Mouse (Mus musculus): ENCODE data around the gene Siglece. TPM values are rescaled to one million over a fixed set of nuclear protein-coding genes. Genes with fewer than 3 reads are reported as not detected.
A peak's percentile ranks its signal among the peaks of the same experiment; 100 is the strongest.

Gene Siglece
- total RNA-seq, 2 experiments from 2014 or later: 0.31 to 0.32 TPM

DNA sequence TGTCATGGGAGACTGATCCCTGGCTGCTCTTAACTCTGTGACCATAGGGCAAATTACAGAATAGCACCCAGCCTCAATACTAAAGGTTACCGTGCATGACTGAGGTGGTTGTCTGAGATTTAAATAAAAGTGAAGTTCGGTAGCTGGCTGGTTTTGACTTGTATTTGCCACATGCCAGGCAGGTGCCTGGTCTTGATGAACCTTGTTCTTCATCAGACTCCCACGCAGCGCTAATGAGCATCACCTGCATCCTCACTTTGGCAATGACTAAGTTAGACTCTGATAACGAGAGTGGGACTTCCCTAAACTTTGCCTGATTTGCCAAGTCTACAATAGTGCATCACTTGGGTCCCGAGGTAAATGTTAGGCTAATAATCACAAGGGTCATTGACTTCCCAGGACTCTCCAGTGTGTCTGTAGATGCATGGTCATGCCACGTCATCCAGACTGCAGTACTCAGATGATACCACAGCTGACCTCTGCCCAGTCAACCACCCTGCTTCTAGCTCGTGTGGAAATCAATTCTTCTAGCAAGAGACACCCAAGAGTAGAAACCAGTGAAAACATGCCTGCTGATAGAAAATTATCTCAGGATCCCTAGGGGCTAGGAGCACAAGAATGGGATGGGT is 34.1 kb downstream of the Siglece start:
- DNase-seq: no peak

DNA sequence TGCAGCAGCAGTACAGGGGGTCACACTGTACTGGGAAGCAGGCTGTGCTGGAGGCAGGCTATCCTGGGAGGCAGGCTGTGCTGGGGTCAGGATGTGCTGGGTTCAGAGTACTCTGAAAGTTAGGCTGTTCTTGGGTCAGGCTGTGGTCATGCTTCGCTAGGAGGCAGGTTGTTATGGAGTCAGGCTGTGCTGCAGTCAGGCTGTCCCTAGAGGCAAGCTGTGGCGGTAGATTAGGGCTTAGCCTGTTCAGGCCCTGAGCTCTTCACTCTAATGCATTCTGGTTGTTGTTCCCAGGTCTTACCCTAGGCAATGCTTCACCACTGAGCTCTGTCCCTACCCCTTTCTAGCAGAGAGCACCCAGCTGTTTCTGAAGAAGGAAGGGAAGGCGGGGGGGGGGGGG is 34.9 kb downstream of the Siglece start:
- DNase-seq: no peak

DNA sequence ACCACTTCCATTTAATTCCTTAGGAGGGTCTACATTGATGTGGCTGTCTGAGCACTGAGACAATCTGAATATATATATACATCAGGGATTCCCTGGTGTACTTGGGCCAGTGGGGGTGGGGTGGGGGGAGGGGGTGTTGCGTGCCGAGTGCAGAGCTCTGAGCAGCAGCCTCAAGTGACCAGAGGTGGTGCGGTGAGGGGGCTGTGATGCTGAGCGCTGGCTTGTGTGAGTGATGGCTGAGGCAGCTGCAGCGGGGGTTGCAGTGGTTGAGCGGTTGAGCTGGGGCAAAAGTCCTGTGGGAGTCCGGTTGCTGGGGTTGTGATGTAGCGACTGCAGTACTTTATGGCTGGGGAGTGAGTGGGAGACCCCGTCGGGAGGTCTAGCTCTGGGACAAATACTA is 36.1 kb downstream of the Siglece start:
- no peak for DNase-seq

DNA sequence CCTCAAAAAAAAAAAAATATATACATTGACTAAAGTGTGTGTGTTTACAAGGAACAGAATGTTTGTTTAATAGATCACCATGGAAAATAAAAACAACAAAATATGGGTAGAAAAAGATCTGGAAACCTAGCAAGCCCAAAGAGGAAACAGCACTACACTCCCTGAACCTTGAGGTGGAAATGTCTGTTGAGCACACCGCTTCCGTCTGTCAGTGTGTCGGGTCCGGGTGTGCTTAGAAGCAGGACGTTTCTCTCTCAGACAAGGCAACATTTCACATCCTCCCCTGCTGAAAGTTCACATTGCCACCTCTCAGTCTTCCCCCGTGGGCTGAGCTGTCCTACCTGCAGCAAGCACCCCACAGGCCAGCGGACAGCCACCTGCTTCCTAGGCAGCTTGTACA is 37.0 kb downstream of the Siglece start:
- DNase-seq: no peak

DNA sequence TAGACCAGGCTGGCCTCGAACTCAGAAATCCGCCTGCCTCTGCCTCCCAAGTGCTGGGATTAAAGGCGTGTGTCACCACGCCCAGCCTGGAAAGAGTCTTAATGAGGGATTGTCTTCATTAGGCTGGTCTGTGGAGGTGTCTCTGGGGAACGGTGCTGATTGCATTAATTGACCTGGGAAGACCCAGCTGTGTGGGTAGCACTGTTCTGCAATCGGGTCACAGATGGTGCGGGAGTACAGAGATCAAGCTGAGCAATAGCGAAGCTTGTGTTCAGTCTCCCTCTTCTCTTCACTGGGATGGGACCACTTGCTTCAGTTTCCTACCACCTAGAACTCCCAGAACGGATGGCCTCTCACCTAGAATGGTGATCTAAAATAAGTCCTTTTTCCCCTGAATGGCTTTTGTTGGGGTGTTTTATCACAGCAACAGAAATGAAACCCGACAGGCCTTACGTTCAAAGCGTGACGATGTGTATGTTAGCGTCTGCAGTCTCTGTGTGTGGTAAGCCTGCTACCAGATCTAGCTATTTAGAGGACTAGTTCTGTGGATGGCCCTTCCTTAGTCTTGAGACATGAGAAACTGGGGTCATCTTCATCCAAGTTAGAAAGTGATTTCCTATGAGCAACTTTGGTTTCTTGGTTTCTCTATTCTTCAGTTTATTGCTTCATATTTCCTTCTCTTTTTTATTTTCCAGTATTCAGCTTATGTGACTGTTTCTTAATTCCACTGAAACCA is 46.0 kb downstream of the Siglece start:
- no peak for DNase-seq

DNA sequence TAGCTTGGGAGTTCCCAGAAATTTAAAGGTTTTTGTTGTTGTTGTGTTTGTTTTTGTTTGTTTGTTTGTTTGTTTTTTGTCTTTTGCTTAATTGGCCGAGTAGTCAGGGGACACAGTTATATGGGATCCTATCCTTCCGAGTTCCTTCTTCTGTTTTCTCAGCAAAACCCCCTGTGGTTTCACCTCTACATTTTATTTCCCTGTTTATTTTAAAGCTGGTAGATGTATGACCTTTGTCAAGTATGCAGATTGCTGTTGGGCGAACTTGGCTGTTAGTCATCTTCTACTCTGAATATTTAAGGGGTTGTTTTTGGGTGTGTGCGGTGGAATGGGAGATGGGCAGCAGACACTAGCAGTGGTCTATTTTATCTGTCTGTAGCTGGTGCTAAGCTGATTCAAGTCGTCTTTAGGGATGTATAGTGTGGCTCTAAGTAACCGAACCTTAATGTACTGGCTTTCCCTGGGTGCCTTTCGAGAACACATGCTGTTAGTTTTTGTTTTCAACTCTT is 51.6 kb downstream of the Siglece start:
- DNase-seq: no peak

DNA sequence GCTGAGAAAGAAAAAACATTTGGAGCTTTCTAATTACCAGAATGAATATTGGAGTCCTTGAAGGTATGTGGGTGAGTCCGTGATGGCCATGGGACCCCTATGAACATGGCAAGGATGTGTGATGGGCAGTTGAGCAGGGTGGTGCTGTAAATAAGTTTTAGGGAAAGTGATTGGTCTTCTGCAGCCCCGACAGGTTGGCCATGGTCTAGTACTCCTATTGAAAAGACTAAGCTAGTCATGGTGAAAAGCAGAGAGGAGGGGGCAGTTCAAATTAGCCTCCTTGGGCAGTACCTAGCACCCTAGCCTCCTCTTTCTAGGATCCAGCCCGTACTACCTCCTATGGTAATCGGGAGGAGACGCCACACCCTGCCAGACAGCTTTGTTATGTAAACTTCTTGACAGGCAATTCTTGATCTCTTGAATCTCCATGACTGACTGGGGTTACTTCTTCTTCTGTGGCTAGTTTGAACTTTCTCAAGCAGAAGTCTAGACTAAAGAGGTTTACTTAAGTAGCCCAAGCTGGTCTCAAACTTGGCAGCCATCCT is 52.1 kb downstream of the Siglece start:
- no peak for DNase-seq

DNA sequence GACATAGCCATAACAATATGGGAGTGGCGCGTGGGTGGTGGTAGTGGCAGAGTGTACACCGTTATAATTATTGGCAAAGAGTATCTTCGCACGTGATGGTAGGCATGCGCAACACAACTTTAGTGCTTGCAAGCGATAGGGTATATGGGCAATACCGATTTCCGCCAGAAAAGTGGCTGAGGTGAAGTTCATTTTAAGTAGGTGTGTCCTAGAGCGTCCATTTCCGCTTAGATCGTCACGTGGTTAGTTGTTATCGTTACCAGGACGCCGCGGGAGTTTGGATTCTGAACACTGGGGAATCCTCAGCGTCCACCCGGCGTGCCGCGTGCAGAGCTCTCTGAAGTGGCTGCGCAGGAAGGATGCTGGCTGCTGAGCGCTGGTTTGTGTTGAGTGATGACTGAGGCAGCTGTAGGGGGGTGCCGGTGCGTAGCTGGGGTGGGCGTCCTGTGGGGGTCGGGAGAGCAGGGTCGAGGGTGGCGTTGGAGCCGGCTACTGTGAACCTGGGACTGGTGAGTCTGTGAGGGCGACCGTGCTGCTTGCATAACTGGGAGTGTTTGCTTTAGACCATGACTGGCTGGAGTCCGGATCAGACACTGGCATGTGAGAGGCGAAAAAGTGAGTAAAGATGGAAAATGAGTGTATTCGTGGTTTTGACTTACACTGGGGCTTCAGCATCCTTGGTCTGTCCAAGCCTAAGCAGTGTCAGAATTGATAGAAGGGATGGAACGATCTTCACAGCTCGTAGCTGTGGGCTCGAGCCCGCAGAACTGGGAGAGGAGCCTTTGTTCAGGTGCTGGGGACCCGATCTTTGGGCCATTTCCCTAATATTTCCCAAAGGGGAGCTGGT is 52.8 kb downstream of the Siglece start, which contains the start of gene Zfp819:
Zfp819 (plus strand) TSS at position 274 of the 847 bp plus-strand sequence.
- peak; percentile 7 for DNase-seq

DNA sequence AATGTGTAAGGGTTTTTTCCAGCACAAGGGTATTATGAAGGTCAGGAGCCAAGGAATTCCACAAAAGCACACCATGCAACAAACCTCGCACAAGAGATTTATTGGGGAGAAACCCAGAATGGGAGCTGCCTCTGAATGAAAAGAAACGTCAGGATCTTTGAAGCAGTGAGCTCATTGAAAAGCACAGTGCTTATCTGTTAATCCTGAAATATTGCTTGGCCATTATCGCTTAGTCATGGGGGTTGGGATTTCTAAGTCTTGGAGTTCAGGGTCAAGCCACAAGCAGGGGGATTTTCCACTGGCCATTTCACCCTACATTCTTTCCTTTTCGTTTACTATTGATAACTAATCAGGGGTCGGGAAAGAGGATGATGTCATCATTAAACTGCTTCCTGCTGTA is 58.1 kb downstream of the Siglece start:
- DNase-seq: no peak

Other genes with a start within 250 kb of the Siglece start
- not detected for gene Lim2, start 232.5 kb downstream of the Siglece start, total RNA-seq (2021)
- not detected for gene Nkg7, start 223.1 kb downstream of the Siglece start, total RNA-seq (2021)
- not detected for gene Cldnd2, start 219.4 kb downstream of the Siglece start, total RNA-seq (2021)
- 100 to 1,000 TPM; 310 to 323 TPM for gene Etfb, start 216.1 kb downstream of the Siglece start, total RNA-seq (2021)
- under 1 TPM; 0.46 to 0.62 TPM for gene Gm45233, start 216.0 kb downstream of the Siglece start, total RNA-seq (2021)
- 1 to 10 TPM in 1 of 2 experiments, under 1 TPM in 1; 0.79 to 1.2 TPM for gene Vsig10l, start 197.0 kb downstream of the Siglece start, total RNA-seq (2021)
- under 1 TPM; 0.31 to 0.32 TPM for gene Iglon5, start 170.1 kb downstream of the Siglece start, total RNA-seq (2021)
- gene 4931406B18Rik, start 154.2 kb downstream of the Siglece start, total RNA-seq (2021): not detected
- gene Cd33, start 115.7 kb downstream of the Siglece start, total RNA-seq (2021): under 1 TPM; 0.96 to 1.00 TPM
- under 1 TPM; 0.38 to 0.61 TPM for gene Zfp658, start 97.9 kb downstream of the Siglece start, total RNA-seq (2021)
- gene Zfp719, start 80.6 kb downstream of the Siglece start, total RNA-seq (2021): 1 to 10 TPM; 3.5 to 3.6 TPM
- gene Zfp819, start 53.0 kb downstream of the Siglece start, total RNA-seq (2021): not detected
- gene Ceacam18, start 25.5 kb downstream of the Siglece start, total RNA-seq (2021): not detected
- gene Ctu1, start 11.9 kb upstream of the Siglece start, total RNA-seq (2021): 1 to 10 TPM; 2.1 to 2.3 TPM
- not detected for gene Klk14, start 30.3 kb upstream of the Siglece start, total RNA-seq (2021)
- gene Klk13, start 52.4 kb upstream of the Siglece start, total RNA-seq (2021): not detected
- gene Klk12, start 108.7 kb upstream of the Siglece start, total RNA-seq (2021): not detected
- not detected for gene Klk11, start 114.4 kb upstream of the Siglece start, total RNA-seq (2021)
- gene Klk10, start 120.9 kb upstream of the Siglece start, total RNA-seq (2021): 1 to 10 TPM in 1 of 2 experiments, under 1 TPM in 1; 0.79 to 1.2 TPM
- not detected for gene Klk9, start 131.7 kb upstream of the Siglece start, total RNA-seq (2021)
- gene Klk8, start 137.4 kb upstream of the Siglece start, total RNA-seq (2021): 1 to 10 TPM; 2.1 to 2.9 TPM
- not detected for gene Klk7, start 151.1 kb upstream of the Siglece start, total RNA-seq (2021)
- not detected for gene Klk6, start 164.3 kb upstream of the Siglece start, total RNA-seq (2021)
- not detected for gene Klk5, start 181.8 kb upstream of the Siglece start, total RNA-seq (2021)
- not detected for gene Klk4, start 221.0 kb upstream of the Siglece start, total RNA-seq (2021)

All from gastrocnemius, postnatal 25 days (tissue).